Mouse (Mus musculus): ENCODE data around the gene Taf9.

DNA sequence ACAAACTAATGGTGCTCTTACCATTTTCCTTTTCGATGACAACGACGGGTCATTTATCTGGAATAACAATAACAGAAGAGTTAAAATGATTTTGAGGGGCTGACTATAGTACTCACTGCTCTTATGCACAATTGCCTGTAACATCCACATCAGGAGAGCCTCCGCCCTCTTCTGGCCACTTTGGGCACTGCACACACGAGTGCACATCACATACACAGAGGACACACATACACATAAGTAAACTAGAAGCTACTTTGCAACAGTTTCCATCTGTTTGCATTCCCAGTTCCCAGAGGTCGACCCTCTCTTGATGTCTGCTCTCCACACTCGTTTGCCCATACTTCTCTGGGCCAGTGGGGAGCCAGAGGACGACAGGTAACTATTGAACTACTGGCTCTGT lies 43.6 kb upstream of the Taf9 start:
- TF ChIP-seq FLI1 (IDR thresholded peaks at IDR 0.05; ENCODE audit: low read length): no peak
- TF ChIP-seq GATA1 (IDR thresholded peaks at IDR 0.05; ENCODE audit: borderline replicate concordance, low read length): no peak
